Mouse (Mus musculus) liver, adult 2 months (tissue): ENCODE results near the gene Atp13a3. TPM values are rescaled to one million over a fixed set of nuclear protein-coding genes. Genes with fewer than 3 reads are reported as not detected.

Experiments
- DNase-seq: peaks from one replicate; pipeline ENCODE4 v3.0.0-alpha.2; 2011; ENCODE audit warnings: low read depth, low spot score; ENCODE audit errors: extremely low read depth
- H3K27ac ChIP-seq: fragments of 200-500 bp; replicated peaks from 2 replicates; pipeline ENCODE4 v1.5.1; 2012; ENCODE audit warnings: low read depth, mild to moderate bottlenecking, control low read depth, inconsistent platforms, low read length; ENCODE audit not compliant: insufficient read depth
- H3K27me3 ChIP-seq: fragments of 200-500 bp; 2 replicates; pipeline ENCODE4 v1.6.1; 2012; ENCODE audit warnings: mild to moderate bottlenecking, moderate library complexity, low read length, inconsistent platforms; ENCODE audit not compliant: control insufficient read depth, insufficient read depth
- H3K36me3 ChIP-seq: fragments of 200-500 bp; 2 replicates; pipeline ENCODE4 v1.6.1; 2012; ENCODE audit warnings: low read length, inconsistent platforms; ENCODE audit not compliant: control insufficient read depth, insufficient read depth
- H3K4me1 ChIP-seq: fragments of 200-500 bp; 2 replicates; pipeline ENCODE4 v1.6.1; 2011; ENCODE audit warnings: low read length; ENCODE audit not compliant: control insufficient read depth, insufficient read depth
- H3K4me3 ChIP-seq: fragments of 200-500 bp; 2 replicates; pipeline ENCODE4 v1.5.1; 2011; ENCODE audit warnings: low read depth, mild to moderate bottlenecking, control low read depth, low read length, moderate library complexity; ENCODE audit not compliant: insufficient read depth
- H3K79me2 ChIP-seq: fragments of 200-500 bp; 2 replicates; pipeline ENCODE4 v1.6.1; 2012; ENCODE audit warnings: inconsistent platforms, mild to moderate bottlenecking, low read length, moderate library complexity; ENCODE audit not compliant: control insufficient read depth, insufficient read depth
- H3K9ac ChIP-seq: fragments of 200-500 bp; 2 replicates; pipeline ENCODE4 v1.6.1; 2012; ENCODE audit warnings: low read depth, mild to moderate bottlenecking, control low read depth, inconsistent platforms, low read length
- CTCF ChIP-seq: fragments of 200-500 bp; IDR thresholded peaks from 2 replicates; pipeline ENCODE4 v1.5.1; 2011; ENCODE audit warnings: low read depth, low read length, control low read depth
- POLR2A ChIP-seq: fragments of 200-500 bp; IDR thresholded peaks from 2 replicates; pipeline ENCODE4 v1.6.1; 2011; ENCODE audit warnings: low read length, control low read depth; ENCODE audit not compliant: insufficient read depth; ENCODE audit errors: extremely low read depth
- WGBS: fragments of 180-500 bp; shearing (Covaris S2); methylation state at CpG from one replicate; pipeline ENCODE4 v1.1.7; 2018; 5-methylcytosine and 5-hydroxymethylcytosine counted together
- polyA plus RNA-seq: library from polyadenylated mRNA; depleted of rRNA; stranded (reverse); fragments of >200 nt; gene quantifications from 2 replicates; pipeline ENCODE4 v1.2.3, GENCODE M21; 2012
- total RNA-seq: library from RNA; depleted of rRNA; stranded (reverse); fragments of >200 nt; gene quantifications from 2 replicates; pipeline ENCODE4 v1.2.3, GENCODE M21; 2014

Gene Atp13a3
- total and polyA plus RNA-seq, 2 experiments = 46.3 to 80.9 TPM

DNA sequence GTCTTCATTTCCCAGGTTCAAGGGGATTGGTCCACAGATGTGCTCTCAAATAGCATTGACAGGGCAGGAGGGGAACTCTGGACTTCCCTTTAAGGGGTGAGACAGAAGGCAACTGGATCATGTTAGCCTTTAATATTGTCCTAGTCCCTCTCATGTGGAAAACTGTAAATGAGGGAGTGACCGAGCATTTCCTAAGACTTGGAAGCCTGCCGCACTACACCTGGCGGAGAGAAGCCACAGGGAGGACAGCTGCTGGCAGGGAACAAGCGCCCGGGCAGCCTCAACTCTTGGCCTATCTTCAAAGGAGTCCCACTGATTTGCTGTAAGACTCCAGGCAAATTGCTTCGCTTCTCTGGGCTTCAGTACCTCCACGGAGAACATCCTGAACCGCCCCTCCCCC lies 37.6 kb upstream of the Atp13a3 start:
- Histone ChIP-seq H3K36me3 (no peaks in the 10 kb centered on the region), H3K4me1 (peaks cover 12% of the 10 kb centered on the region; the same call in 1 of the 2 replicates), H3K79me2 (no peaks in the 10 kb centered on the region), H3K4me3 (no peak overlapping the region), H3K27ac (peak overlapping the region; percentile 46; the same call in 1 of the 2 replicates), H3K27me3 (no peaks in the 10 kb centered on the region), H3K9ac (no peak overlapping the region)
- DNase-seq = peak; percentile 92
- WGBS = 21% methylated on average over 8 of the region's 8 CpGs
- TF ChIP-seq CTCF = peak; percentile 50
- no peak for TF ChIP-seq POLR2A

DNA sequence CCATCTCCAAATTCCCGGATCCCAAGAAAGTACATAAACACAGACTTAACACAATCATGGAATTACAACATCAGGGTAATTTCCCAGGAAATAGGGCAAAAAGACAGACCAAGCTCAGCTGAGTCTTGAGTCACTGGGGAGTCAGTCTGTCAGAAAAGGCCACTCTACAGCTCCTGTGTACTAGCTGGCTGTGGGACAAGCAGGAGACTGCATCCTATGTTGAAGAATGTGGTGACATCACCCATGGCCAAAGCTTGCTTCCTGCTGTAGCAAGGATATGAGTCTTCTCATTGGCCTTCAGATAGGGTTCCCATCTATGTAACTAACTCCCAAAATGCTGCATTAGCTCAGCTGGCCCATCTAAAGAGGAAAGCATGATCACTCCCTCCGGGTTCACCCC lies 36.7 kb upstream of the Atp13a3 start:
- WGBS = 56% methylated on average over 2 of the region's 2 CpGs
- no peaks in the 10 kb centered on the region for H3K79me2 ChIP-seq
- DNase-seq = peak; percentile 29
- no peak for TF ChIP-seq CTCF
- no peak for TF ChIP-seq POLR2A
- 0 out of 2 replicates have a peak overlapping the region, but pooled peaks have one; percentile 15 for H3K27ac ChIP-seq
- H3K4me1 ChIP-seq = peaks cover 12% of the 10 kb centered on the region; the same call in 1 of the 2 replicates
- no peak overlapping the region for H3K4me3 ChIP-seq
- no peak overlapping the region for H3K9ac ChIP-seq
- no peaks in the 10 kb centered on the region for H3K27me3 ChIP-seq
- H3K36me3 ChIP-seq = no peaks in the 10 kb centered on the region

GRCm38 (mm10) chr16:30441409-30441808 lies 35.6 kb upstream of the Atp13a3 start:
- H3K27ac ChIP-seq = peak overlapping the region; percentile 42
- no peak overlapping the region for H3K4me3 ChIP-seq
- WGBS = 24% methylated on average over 4 of the region's 4 CpGs
- no peaks in the 10 kb centered on the region for H3K79me2 ChIP-seq
- H3K9ac ChIP-seq = no peak overlapping the region
- no peaks in the 10 kb centered on the region for H3K36me3 ChIP-seq
- peaks cover 12% of the 10 kb centered on the region; the same call in 1 of the 2 replicates for H3K4me1 ChIP-seq
- H3K27me3 ChIP-seq = no peaks in the 10 kb centered on the region
- DNase-seq = peak; percentile 96
- no peak for TF ChIP-seq POLR2A
- peak; percentile 6; the same call in 1 of the 2 replicates for TF ChIP-seq CTCF

- TF ChIP-seq CTCF (no peak), POLR2A (no peak)
- DNase-seq = no peak
- no peak overlapping the region for H3K4me3 ChIP-seq
- no peaks in the 10 kb centered on the region for H3K36me3 ChIP-seq
- H3K79me2 ChIP-seq = no peaks in the 10 kb centered on the region
- H3K4me1 ChIP-seq = peaks cover 12% of the 10 kb centered on the region; the same call in 1 of the 2 replicates
- H3K9ac ChIP-seq = no peak overlapping the region
- H3K27ac ChIP-seq = no peak overlapping the region
- no peaks in the 10 kb centered on the region for H3K27me3 ChIP-seq
- WGBS = 91% methylated on average over 5 of the region's 5 CpGs
Observed at GRCm38 (mm10) chr16:30439841-30440240, 34.1 kb upstream of the Atp13a3 start.

DNA sequence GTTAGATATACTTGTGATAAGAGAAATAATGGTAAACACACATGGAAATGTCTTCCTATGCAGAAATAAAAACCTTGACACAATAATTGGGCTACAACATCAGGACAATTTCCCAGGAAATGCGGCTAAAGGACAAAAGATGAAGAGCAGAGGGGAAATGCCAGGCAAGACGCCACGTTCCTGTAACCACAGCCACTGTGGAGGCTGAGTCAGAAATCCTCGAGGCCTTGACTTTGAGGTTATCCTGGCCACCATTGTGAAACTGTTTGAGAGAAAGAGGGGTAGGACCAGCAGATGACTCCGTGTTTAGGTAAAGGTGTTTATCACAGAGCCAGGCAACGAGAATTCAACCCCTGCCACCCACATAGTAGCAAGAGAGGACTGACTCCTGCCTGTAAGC lies 33.6 kb upstream of the Atp13a3 start:
- TF ChIP-seq POLR2A (no peak), CTCF (no peak)
- no peaks in the 10 kb centered on the region for H3K27me3 ChIP-seq
- H3K79me2 ChIP-seq = no peaks in the 10 kb centered on the region
- H3K4me1 ChIP-seq = peaks cover 12% of the 10 kb centered on the region; the same call in 1 of the 2 replicates
- whole genome bisulfite sequencing = 78% methylated on average over 6 of the region's 6 CpGs
- H3K4me3 ChIP-seq = no peak overlapping the region
- H3K9ac ChIP-seq = no peak overlapping the region
- no peak for DNase-seq
- no peaks in the 10 kb centered on the region for H3K36me3 ChIP-seq
- no peak overlapping the region for H3K27ac ChIP-seq

DNA sequence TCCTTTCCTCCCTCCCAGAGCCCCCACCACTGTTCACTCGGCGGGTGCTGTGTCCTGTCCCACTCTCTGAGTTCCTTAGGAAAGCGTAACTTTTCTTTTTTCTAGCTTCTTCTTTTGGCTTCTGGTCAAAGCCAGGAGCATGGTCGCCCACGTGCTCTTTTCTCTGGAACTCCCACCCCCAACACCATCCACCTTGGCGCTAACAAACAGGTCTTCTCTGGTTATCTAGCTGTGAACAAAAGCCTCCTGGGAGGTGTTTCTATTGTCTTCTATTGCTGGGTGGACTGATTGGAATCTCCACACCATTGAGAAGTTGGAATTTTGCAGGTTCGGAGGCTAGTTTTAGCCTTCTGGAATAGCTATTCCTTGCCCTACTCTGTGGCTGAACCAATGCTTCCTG lies 30.5 kb upstream of the Atp13a3 start:
- Histone ChIP-seq H3K36me3 (no peaks in the 10 kb centered on the region), H3K27ac (no peak overlapping the region), H3K4me3 (no peak overlapping the region), H3K79me2 (no peaks in the 10 kb centered on the region), H3K4me1 (peaks cover 2% of the 10 kb centered on the region; the same call in 1 of the 2 replicates), H3K27me3 (no peaks in the 10 kb centered on the region), H3K9ac (no peak overlapping the region)
- TF ChIP-seq CTCF (no peak), POLR2A (no peak)
- 93% methylated on average over 7 of the region's 7 CpGs for WGBS
- no peak for DNase-seq
